Comparison of ENCODE assay signal across 8 mouse cellular contexts in the genomic region with DNA sequence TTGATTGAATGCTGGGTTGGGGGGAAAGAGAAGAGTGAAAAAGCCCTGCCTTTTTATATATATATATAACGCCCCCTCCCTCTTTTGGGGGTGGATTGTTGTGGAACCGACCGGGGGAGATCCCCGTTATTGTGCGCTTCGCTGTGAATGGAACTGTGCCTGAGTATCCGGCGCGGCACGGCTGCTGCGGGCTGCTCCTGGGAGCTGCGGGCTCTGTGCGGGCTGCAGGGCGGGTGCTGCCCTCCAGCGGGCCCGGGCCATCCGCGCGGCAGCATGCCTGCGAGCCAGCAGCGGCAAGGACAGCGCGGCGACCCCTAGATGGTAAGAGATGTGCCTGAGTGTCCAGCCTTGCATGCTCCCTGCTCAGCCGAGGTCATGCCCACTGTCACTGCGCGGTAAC.
DNase-seq lines count a peak whose midpoint lies in the region; ATAC-seq and TF ChIP-seq lines count a peak whose summit lies in the region.

No protein-coding gene starts in this region.

- no peaks in the 10 kb centered on the region for H3K27me3 ChIP-seq in intestine, postnatal 0 days (replicated peaks; ENCODE audit: control insufficient read depth, insufficient read depth, low read length)
- H3K27me3 ChIP-seq in liver, embryonic 11.5 days (replicated peaks; ENCODE audit: control insufficient read depth, insufficient read depth, low read length): peaks cover 10% of the 10 kb centered on the region; the same call in 1 of the 2 replicates
- H3K27me3 ChIP-seq in myocyte (ENCODE audit: control insufficient read depth, insufficient read depth, insufficient read length): no peaks in the 10 kb centered on the region

- TF ChIP-seq POLR2A in myocyte (IDR thresholded peaks at IDR 0.05; ENCODE audit: insufficient read length, low read depth): no peak

- 10% methylated on average over 27 of the region's 27 CpGs for WGBS in intestine, postnatal 0 days
- WGBS in liver, embryonic 11.5 days: 1% methylated on average over 27 of the region's 27 CpGs

- peak; percentile 65; the same call in 1 of the 2 replicates for ATAC-seq in intestine, postnatal 0 days
- ATAC-seq in liver, embryonic 11.5 days (replicated peaks; ENCODE audit: low FRiP score): peak; percentile 63

- H3ac ChIP-seq in myocyte (ENCODE audit: control insufficient read depth, insufficient read length): no peak overlapping the region

- peak; percentile 49 for TF ChIP-seq CTCF in left cerebral cortex, adult 2 months (IDR thresholded peaks at IDR 0.05)
- TF ChIP-seq CTCF in intestine, postnatal 0 days (IDR thresholded peaks at IDR 0.05; ENCODE audit: low read depth): peak; percentile 92

- peaks cover 4% of the 10 kb centered on the region for H3K79me2 ChIP-seq in myocyte (ENCODE audit: control insufficient read depth, insufficient read depth)

- intact Hi-C loops in left cerebral cortex, adult 2 months (cut with DNase I): loop anchor here (2.0 kb wide), 1 partner anchor 153 kb away; no protein-coding TSS in a partner anchor

- no peaks in the 10 kb centered on the region for H3K9me3 ChIP-seq in intestine, postnatal 0 days (ENCODE audit: control insufficient read depth)
- H3K9me3 ChIP-seq in liver, embryonic 11.5 days (ENCODE audit: control insufficient read depth, low read length): no peaks in the 10 kb centered on the region

- no peak overlapping the region for H3K9ac ChIP-seq in intestine, postnatal 0 days (ENCODE audit: low read depth, low read length)
- H3K9ac ChIP-seq in liver, embryonic 11.5 days (ENCODE audit: low read depth, low read length): no peak overlapping the region

- H3K4me1 ChIP-seq in intestine, postnatal 0 days (replicated peaks; ENCODE audit: control insufficient read depth, insufficient read depth, low read length): no peaks in the 10 kb centered on the region
- peaks cover 15% of the 10 kb centered on the region for H3K4me1 ChIP-seq in liver, embryonic 11.5 days (replicated peaks; ENCODE audit: control insufficient read depth, insufficient read depth, low read length)

- peak; percentile 17 to 32 for DNase-seq in left cerebral cortex, adult 2 months (ENCODE audit: extremely low spot score in 1 of 2, low spot score in 2 of 2)
- no peak for DNase-seq in left cerebral cortex, adult 8-10 months (ENCODE audit: low spot score in 2 of 2)
- peak; percentile 89 for DNase-seq in embryo, embryonic 10 days (ENCODE audit: low spot score)
- peak; percentile 38 to 61 for DNase-seq in gastrocnemius, postnatal 4 days (ENCODE audit: low spot score in 2 of 2)
- DNase-seq in liver, embryonic 11.5 days (ENCODE audit: low spot score): peak; percentile 53
- peak; percentile 32 for DNase-seq in thymus, postnatal 0 days (ENCODE audit: low spot score)

- H3K4me3 ChIP-seq in left cerebral cortex, adult 2 months: peak overlapping the region; percentile 31
- peak overlapping the region; percentile 11; the same call in 1 of the 2 replicates for H3K4me3 ChIP-seq in intestine, postnatal 0 days (ENCODE audit: low read depth, low read length)
- peak overlapping the region; percentile 27 for H3K4me3 ChIP-seq in liver, embryonic 11.5 days (ENCODE audit: low read depth, low read length)
- no peak overlapping the region for H3K4me3 ChIP-seq in myocyte

- peak overlapping the region; percentile 53 for H3K4me2 ChIP-seq in intestine, postnatal 0 days (replicated peaks; ENCODE audit: low read depth)
- H3K4me2 ChIP-seq in liver, embryonic 11.5 days: peak overlapping the region; percentile 70
- peak overlapping the region; percentile 2 for H3K4me2 ChIP-seq in myocyte (ENCODE audit: low read depth)

- no peak overlapping the region for H3K27ac ChIP-seq in left cerebral cortex, adult 2 months
- no peak overlapping the region for H3K27ac ChIP-seq in intestine, postnatal 0 days (ENCODE audit: low read depth, low read length)
- H3K27ac ChIP-seq in liver, embryonic 11.5 days (ENCODE audit: low read depth, low read length): no peak overlapping the region

- no peaks in the 10 kb centered on the region for H3K36me3 ChIP-seq in intestine, postnatal 0 days (ENCODE audit: control insufficient read depth, insufficient read depth)
- H3K36me3 ChIP-seq in liver, embryonic 11.5 days (ENCODE audit: control insufficient read depth, insufficient read depth, low read length): no peaks in the 10 kb centered on the region
- no peaks in the 10 kb centered on the region for H3K36me3 ChIP-seq in myocyte (ENCODE audit: control insufficient read depth, insufficient read depth)

TF ChIP-seq in myocyte, 11 proteins besides CTCF, POLR2A, EP300 and RAD21:
- TF ChIP-seq MYOD1 (IDR thresholded peaks at IDR 0.05; ENCODE audit: control insufficient read depth in 1 of 3, insufficient read length in 2 of 3, low read depth in 2 of 3) (no peak), SRF (IDR thresholded peaks at IDR 0.05; ENCODE audit: control insufficient read depth, insufficient read length, low read depth) (no peak), TCF12 (IDR thresholded peaks at IDR 0.05; ENCODE audit: insufficient read depth, poor library complexity, severe bottlenecking) (no peak), MAX (IDR thresholded peaks at IDR 0.05; ENCODE audit: low read depth) (no peak), POLR2AphosphoS2 (IDR thresholded peaks at IDR 0.05; ENCODE audit: insufficient read length, low read depth) (no peak), MYOG (IDR thresholded peaks at IDR 0.05; ENCODE audit: control insufficient read depth in 1 of 3, insufficient read depth in 1 of 3, insufficient read length in 2 of 3, low read depth in 2 of 3) (no peak), CEBPB (IDR thresholded peaks at IDR 0.05; ENCODE audit: insufficient read depth, poor library complexity, severe bottlenecking) (no peak), REST (IDR thresholded peaks at IDR 0.05; ENCODE audit: insufficient read depth, insufficient read length) (no peak), USF1 (IDR thresholded peaks at IDR 0.05; ENCODE audit: low read depth) (no peak), TCF3 (IDR thresholded peaks at IDR 0.05; ENCODE audit: insufficient read length, low read depth) (no peak), E2F4 (IDR thresholded peaks at IDR 0.05; ENCODE audit: insufficient read depth) (no peak)
TF ChIP-seq in myocyte: peak in this region for 0.

Comparison
In these comparisons a context has a peak if more than half of its experiments do, and no peak if none do; other contexts are left out.
1. DNase-seq: peak in left cerebral cortex, adult 2 months (2 of 2), embryo, embryonic 10 days (single experiment), gastrocnemius, postnatal 4 days (2 of 2), liver, embryonic 11.5 days (single experiment) and thymus, postnatal 0 days (single experiment); none in left cerebral cortex, adult 8-10 months (0 of 2).
2. H3K4me2 ChIP-seq: peak in every context shown above with its lines; median percentile 70 in liver, embryonic 11.5 days; 53 in intestine, postnatal 0 days; 2 in myocyte.